Mouse (Mus musculus): Measurements from ENCODE around the gene Wdr27. TPM values are rescaled to one million over a fixed set of nuclear protein-coding genes. Genes with fewer than 3 reads are reported as not detected.

Gene Wdr27
- polyA plus RNA-seq, 1 experiment from 2014 or later, result 5.0 TPM

GRCm38 (mm10) chr17:14860220-14860619, 82.7 kb downstream of the Wdr27 start:
- Histone ChIP-seq H3K4me1 (no peaks in the 10 kb centered on the region), H3K27me3 (ENCODE audit: low read depth, poor library complexity, severe bottlenecking) (no peaks in the 10 kb centered on the region), H3K4me3 (no peak overlapping the region), H3K27ac (no peak overlapping the region), H3K36me3 (no peaks in the 10 kb centered on the region), H3K9me3 (replicated peaks) (no peaks in the 10 kb centered on the region)
- no peak for DNase-seq (ENCODE audit: low spot score)
- 88% methylated on average over 1 of the region's 1 CpGs for WGBS

DNA sequence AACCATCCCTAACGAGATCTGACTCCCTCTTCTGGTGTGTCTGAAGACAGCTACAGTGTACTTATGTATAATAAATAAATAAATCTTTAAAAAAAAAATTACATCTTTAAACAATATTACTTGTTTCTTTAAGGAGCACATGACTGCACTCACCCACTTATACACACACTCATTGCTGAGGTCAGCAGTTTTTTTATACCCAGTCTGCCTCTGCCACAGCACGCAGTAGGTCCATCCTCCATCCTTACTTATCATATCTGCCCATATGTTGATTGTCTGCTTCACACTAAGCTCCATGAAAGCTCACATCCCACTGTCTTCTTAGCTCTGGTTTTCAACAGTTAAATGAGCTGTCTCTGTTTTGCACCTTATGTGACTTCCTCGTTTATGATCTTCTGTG, 95.2 kb downstream of the Wdr27 start:
- no peak for DNase-seq (ENCODE audit: low spot score)
- Histone ChIP-seq H3K9me3 (replicated peaks) (no peaks in the 10 kb centered on the region), H3K4me1 (no peaks in the 10 kb centered on the region), H3K27ac (no peak overlapping the region), H3K36me3 (no peaks in the 10 kb centered on the region), H3K27me3 (ENCODE audit: low read depth, poor library complexity, severe bottlenecking) (no peaks in the 10 kb centered on the region), H3K4me3 (no peak overlapping the region)
- WGBS, result 74% methylated on average over 3 of the region's 3 CpGs

GRCm38 (mm10) chr17:14846880-14847279, 96.1 kb downstream of the Wdr27 start:
- DNase-seq (ENCODE audit: low spot score), result no peak
- WGBS, result 82% methylated on average over 5 of the region's 5 CpGs
- Histone ChIP-seq H3K27ac (no peak overlapping the region), H3K4me3 (no peak overlapping the region), H3K36me3 (no peaks in the 10 kb centered on the region), H3K27me3 (ENCODE audit: low read depth, poor library complexity, severe bottlenecking) (no peaks in the 10 kb centered on the region), H3K9me3 (replicated peaks) (no peaks in the 10 kb centered on the region), H3K4me1 (no peaks in the 10 kb centered on the region)

GRCm38 (mm10) chr17:14826715-14827295, 116.2 kb downstream of the Wdr27 start:
- Histone ChIP-seq H3K9me3 (replicated peaks) (no peaks in the 10 kb centered on the region), H3K27me3 (ENCODE audit: low read depth, poor library complexity, severe bottlenecking) (no peaks in the 10 kb centered on the region), H3K4me1 (no peaks in the 10 kb centered on the region), H3K4me3 (no peak overlapping the region), H3K27ac (no peak overlapping the region), H3K36me3 (no peaks in the 10 kb centered on the region)
- DNase-seq (ENCODE audit: low spot score), result no peak
- whole genome bisulfite sequencing, result 87% methylated on average over 6 of the region's 6 CpGs

- Histone ChIP-seq H3K27ac (no peak overlapping the region), H3K4me3 (no peak overlapping the region), H3K27me3 (ENCODE audit: low read depth, poor library complexity, severe bottlenecking) (no peaks in the 10 kb centered on the region), H3K9me3 (replicated peaks) (no peaks in the 10 kb centered on the region), H3K36me3 (no peaks in the 10 kb centered on the region), H3K4me1 (no peaks in the 10 kb centered on the region)
- no peak for DNase-seq (ENCODE audit: low spot score)
- WGBS, result 85% methylated on average over 5 of the region's 5 CpGs
Measured at GRCm38 (mm10) chr17:14824938-14825337, 118.0 kb downstream of the Wdr27 start.

DNA sequence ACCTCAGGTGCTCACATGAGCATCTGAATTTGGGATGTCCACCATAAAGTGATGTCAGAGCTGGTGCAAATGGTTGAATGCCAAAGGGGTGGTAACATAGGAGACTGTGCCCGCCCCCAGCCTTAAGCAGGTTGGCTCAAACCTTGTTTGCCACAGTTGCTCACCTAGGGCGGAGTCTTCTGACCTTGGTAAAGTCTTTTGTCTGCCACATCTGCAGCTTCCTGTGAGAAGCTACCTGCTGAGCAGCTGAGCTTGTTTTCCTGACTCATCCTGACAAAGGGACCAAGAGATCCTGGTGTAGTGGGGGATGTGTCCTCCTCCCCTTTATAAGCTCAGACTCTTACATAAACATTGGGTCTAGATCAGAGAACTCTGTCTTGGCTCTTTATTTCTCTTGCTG, 125.0 kb downstream of the Wdr27 start:
- Histone ChIP-seq H3K27ac (no peak overlapping the region), H3K36me3 (no peaks in the 10 kb centered on the region), H3K4me3 (no peak overlapping the region), H3K9me3 (replicated peaks) (no peaks in the 10 kb centered on the region), H3K27me3 (ENCODE audit: low read depth, poor library complexity, severe bottlenecking) (no peaks in the 10 kb centered on the region), H3K4me1 (no peaks in the 10 kb centered on the region)
- DNase-seq (ENCODE audit: low spot score), result no peak
- 79% methylated on average over 2 of the region's 2 CpGs for WGBS

DNA sequence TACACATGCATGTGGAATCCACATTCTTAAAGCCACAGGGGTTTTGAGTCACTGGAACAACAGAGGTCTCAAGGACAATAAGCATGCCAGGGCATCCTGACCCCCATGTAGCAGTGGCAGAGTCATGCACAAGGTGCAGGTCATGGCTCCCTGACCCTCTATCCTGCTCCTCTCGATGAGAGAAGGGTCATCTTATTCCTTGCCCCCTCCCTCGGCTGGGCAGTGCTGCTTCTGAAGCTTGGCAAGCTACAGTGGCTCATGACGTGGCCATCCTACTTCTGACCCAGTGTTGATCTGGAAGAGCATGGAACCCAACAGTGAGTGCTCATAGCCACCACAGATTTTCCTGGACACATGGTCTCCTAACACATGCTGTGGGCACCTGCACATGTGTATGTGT, 126.9 kb downstream of the Wdr27 start:
- DNase-seq (ENCODE audit: low spot score), result no peak
- Histone ChIP-seq H3K27ac (no peak overlapping the region), H3K4me3 (no peak overlapping the region), H3K36me3 (no peaks in the 10 kb centered on the region), H3K27me3 (ENCODE audit: low read depth, poor library complexity, severe bottlenecking) (no peaks in the 10 kb centered on the region), H3K9me3 (replicated peaks) (no peaks in the 10 kb centered on the region), H3K4me1 (no peaks in the 10 kb centered on the region)
- 90% methylated on average over 3 of the region's 3 CpGs for WGBS

DNA sequence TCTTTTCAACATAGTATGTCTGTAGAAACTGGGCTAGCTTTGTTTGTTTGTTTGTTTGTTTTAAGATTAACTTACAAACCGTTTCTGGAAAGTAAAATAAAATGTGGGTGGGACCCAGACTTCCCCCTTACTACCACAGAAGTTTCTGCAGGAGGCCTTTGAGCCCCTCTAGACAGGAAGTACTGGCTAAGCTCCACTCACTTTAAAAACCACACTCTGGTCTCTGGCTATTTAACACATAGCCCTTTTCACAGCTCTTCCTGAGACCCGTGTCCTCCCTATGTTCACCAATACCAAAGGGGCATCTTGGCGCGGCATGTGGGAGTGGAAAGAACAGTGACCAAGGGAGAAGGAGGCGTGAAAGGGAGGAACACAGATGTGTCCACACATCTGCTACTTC, 127.7 kb downstream of the Wdr27 start:
- H3K36me3 ChIP-seq, result no peaks in the 10 kb centered on the region
- H3K4me1 ChIP-seq, result no peaks in the 10 kb centered on the region
- H3K27ac ChIP-seq, result no peak overlapping the region
- H3K9me3 ChIP-seq (replicated peaks), result no peaks in the 10 kb centered on the region
- 84% methylated on average over 5 of the region's 5 CpGs for WGBS
- no peak for DNase-seq (ENCODE audit: low spot score)
- H3K27me3 ChIP-seq (ENCODE audit: low read depth, poor library complexity, severe bottlenecking), result no peaks in the 10 kb centered on the region
- H3K4me3 ChIP-seq, result no peak overlapping the region

- no peaks in the 10 kb centered on the region for H3K9me3 ChIP-seq (replicated peaks)
- WGBS, result 87% methylated on average over 6 of the region's 6 CpGs
- no peaks in the 10 kb centered on the region for H3K4me1 ChIP-seq
- no peak overlapping the region for H3K4me3 ChIP-seq
- no peaks in the 10 kb centered on the region for H3K36me3 ChIP-seq
- no peak overlapping the region for H3K27ac ChIP-seq
- no peaks in the 10 kb centered on the region for H3K27me3 ChIP-seq (ENCODE audit: low read depth, poor library complexity, severe bottlenecking)
- no peak for DNase-seq (ENCODE audit: low spot score)
Measured at GRCm38 (mm10) chr17:14812631-14813030, 130.3 kb downstream of the Wdr27 start.

DNA sequence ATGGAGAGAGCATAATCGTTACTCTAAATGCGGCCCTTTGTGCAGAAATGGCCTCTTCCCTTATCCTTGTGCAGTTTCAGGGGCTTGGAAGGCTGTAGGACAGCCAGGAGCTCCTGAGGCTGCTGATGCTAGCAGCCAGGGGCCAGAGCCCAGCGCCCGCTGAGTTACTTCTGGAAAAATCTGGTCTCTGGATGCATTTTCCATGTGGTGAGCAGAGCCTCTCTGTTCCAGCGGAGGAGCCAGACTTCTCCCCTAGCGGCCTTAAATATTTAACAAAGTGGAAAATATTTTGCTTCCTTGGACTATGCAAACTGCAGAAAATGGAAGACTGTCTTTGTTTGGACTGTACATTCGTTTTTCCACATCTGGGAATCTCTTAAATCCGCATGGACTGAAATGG, 130.9 kb downstream of the Wdr27 start:
- no peak overlapping the region for H3K4me3 ChIP-seq
- DNase-seq (ENCODE audit: low spot score), result no peak
- no peaks in the 10 kb centered on the region for H3K4me1 ChIP-seq
- no peak overlapping the region for H3K27ac ChIP-seq
- no peaks in the 10 kb centered on the region for H3K36me3 ChIP-seq
- no peaks in the 10 kb centered on the region for H3K9me3 ChIP-seq (replicated peaks)
- 92% methylated on average over 8 of the region's 8 CpGs for WGBS
- no peaks in the 10 kb centered on the region for H3K27me3 ChIP-seq (ENCODE audit: low read depth, poor library complexity, severe bottlenecking)

GRCm38 (mm10) chr17:14806808-14807207, 136.2 kb downstream of the Wdr27 start:
- no peak for DNase-seq (ENCODE audit: low spot score)
- H3K4me1 ChIP-seq, result no peaks in the 10 kb centered on the region
- no peaks in the 10 kb centered on the region for H3K27me3 ChIP-seq (ENCODE audit: low read depth, poor library complexity, severe bottlenecking)
- 92% methylated on average over 7 of the region's 7 CpGs for WGBS
- H3K9me3 ChIP-seq (replicated peaks), result no peaks in the 10 kb centered on the region
- no peak overlapping the region for H3K27ac ChIP-seq
- H3K36me3 ChIP-seq, result no peaks in the 10 kb centered on the region
- H3K4me3 ChIP-seq, result no peak overlapping the region

- no peaks in the 10 kb centered on the region for H3K27me3 ChIP-seq (ENCODE audit: low read depth, poor library complexity, severe bottlenecking)
- DNase-seq (ENCODE audit: low spot score), result no peak
Measured at GRCm38 (mm10) chr17:14799243-14799642, 143.7 kb downstream of the Wdr27 start.

GRCm38 (mm10) chr17:14795074-14795473, 147.9 kb downstream of the Wdr27 start:
- Histone ChIP-seq H3K36me3 (no peaks in the 10 kb centered on the region), H3K27ac (no peak overlapping the region), H3K27me3 (ENCODE audit: low read depth, poor library complexity, severe bottlenecking) (no peaks in the 10 kb centered on the region), H3K4me3 (no peak overlapping the region), H3K4me1 (no peaks in the 10 kb centered on the region), H3K9me3 (replicated peaks) (no peaks in the 10 kb centered on the region)
- DNase-seq (ENCODE audit: low spot score), result no peak
- WGBS, result 96% methylated on average over 4 of the region's 4 CpGs

More at GRCm38 (mm10) chr17:14799243-14799642, 143.7 kb downstream of the Wdr27 start:
- no peak overlapping the region for H3K4me3 ChIP-seq
- no peak overlapping the region for H3K27ac ChIP-seq
- WGBS, result 92% methylated on average over 4 of the region's 4 CpGs
- H3K9me3 ChIP-seq (replicated peaks), result no peaks in the 10 kb centered on the region
- H3K4me1 ChIP-seq, result no peaks in the 10 kb centered on the region
- H3K36me3 ChIP-seq, result no peaks in the 10 kb centered on the region

GRCm38 (mm10) chr17:14779356-14779755, 163.6 kb downstream of the Wdr27 start:
- DNase-seq (ENCODE audit: low spot score), result no peak
- H3K9me3 ChIP-seq (replicated peaks), result no peaks in the 10 kb centered on the region
- no peak overlapping the region for H3K4me3 ChIP-seq
- H3K4me1 ChIP-seq, result no peaks in the 10 kb centered on the region
- no peak overlapping the region for H3K27ac ChIP-seq
- no peaks in the 10 kb centered on the region for H3K27me3 ChIP-seq (ENCODE audit: low read depth, poor library complexity, severe bottlenecking)
- no peaks in the 10 kb centered on the region for H3K36me3 ChIP-seq
- 90% methylated on average over 5 of the region's 5 CpGs for WGBS

Data from limb, embryonic 10.5 days (tissue).